Mouse (Mus musculus): Measurements from ENCODE around the gene Nt5m. TPM values are rescaled to one million over a fixed set of nuclear protein-coding genes. Genes with fewer than 3 reads are reported as not detected.

The Nt5m gene
- polyA plus RNA-seq, 1 experiment from 2014 or later, result 36.2 TPM

Other genes with a start within 250 kb of the Nt5m start
- gene Olfr223, start 246.2 kb upstream of the Nt5m start, polyA plus RNA-seq (2016; fragmentation: Nextera tagmentation; extraction: Ambion mirVana), result not detected in 2 replicates
- gene Mprip, start 178.1 kb upstream of the Nt5m start, polyA plus RNA-seq (2016; fragmentation: Nextera tagmentation; extraction: Ambion mirVana), result 79.5 and 79.8 TPM in 2 replicates
- gene Pld6, start 51.8 kb upstream of the Nt5m start, polyA plus RNA-seq (2016; fragmentation: Nextera tagmentation; extraction: Ambion mirVana), result 3.9 and 4.6 TPM in 2 replicates
- gene Flcn, start 29.4 kb upstream of the Nt5m start, polyA plus RNA-seq (2016; fragmentation: Nextera tagmentation; extraction: Ambion mirVana), result 25.1 and 26.5 TPM in 2 replicates
- gene Cops3, start 391 bp downstream of the Nt5m start, polyA plus RNA-seq (2016; fragmentation: Nextera tagmentation; extraction: Ambion mirVana), result 158 and 163 TPM in 2 replicates
- 46.5 and 48.2 TPM in 2 replicates for gene Med9, start 108.8 kb downstream of the Nt5m start, polyA plus RNA-seq (2016; fragmentation: Nextera tagmentation; extraction: Ambion mirVana)
- 13.5 TPM in 2 replicates for gene Rasd1, start 125.5 kb downstream of the Nt5m start, polyA plus RNA-seq (2016; fragmentation: Nextera tagmentation; extraction: Ambion mirVana)
- 11.7 and 12.6 TPM in 2 replicates for gene Pemt, start 207.0 kb downstream of the Nt5m start, polyA plus RNA-seq (2016; fragmentation: Nextera tagmentation; extraction: Ambion mirVana)